Comparison of ENCODE assay signal across 25 mouse cellular contexts in genomic region chr2:146498298-146498697, GRCm38 (mm10). TPM values are rescaled to one million over a fixed set of nuclear protein-coding genes. Genes with fewer than 3 reads are reported as not detected.
A peak's percentile ranks its signal among the peaks of the same experiment; 100 is the strongest.
DNase-seq lines count a peak whose midpoint lies in the region; ATAC-seq and TF ChIP-seq lines count a peak whose summit lies in the region.
"Had no signal": no experiment of that assay in that cellular context is flagged by ENCODE, and none has a peak within 500 bp of the region (broad histone marks: within the 10 kb centered on the region; RNA-seq: fewer than 3 reads in every experiment).

No protein-coding gene starts in this region.

- TF ChIP-seq CTCF in MEL (IDR thresholded peaks at IDR 0.05 in 2 of 3, conservative IDR thresholded peaks at IDR 0.05 in 1 of 3; ENCODE audit: control insufficient read depth in 1 of 3, insufficient read depth in 1 of 3, low read depth in 2 of 3, low read length in 3 of 3, poor library complexity in 1 of 3, severe bottlenecking in 1 of 3), result no peak

- 0 out of 2 replicates have a peak, but pooled peaks cover 2% of the 10 kb centered on the region for H3K79me2 ChIP-seq in MEL (ENCODE audit: control insufficient read depth, insufficient read depth, low read length, poor library complexity)

- H3K9ac ChIP-seq in MEL (ENCODE audit: control insufficient read depth, low read depth, low read length, poor library complexity, severe bottlenecking), result no peak overlapping the region
- no peak overlapping the region for H3K9ac ChIP-seq in liver, embryonic 11.5 days (ENCODE audit: low read depth, low read length)
- H3K9ac ChIP-seq: embryonic facial prominence, embryonic 15.5 days; heart, embryonic 15.5 days; limb, embryonic 15.5 days; neural tube, embryonic 12.5 days had no signal

- TF ChIP-seq EP300 in MEL (IDR thresholded peaks at IDR 0.05; ENCODE audit: low read depth in 1 of 2, low read length in 2 of 2), result peak; percentile 73 to 79

- ATAC-seq in erythroid progenitor cell, adult 5-6 weeks (replicated peaks; ENCODE audit: low FRiP score, poor library complexity, severe bottlenecking), result peak; percentile 63
- peak; percentile 60 for ATAC-seq in liver, embryonic 11.5 days (replicated peaks; ENCODE audit: low FRiP score)
- ATAC-seq in megakaryocyte progenitor cell, adult 5-6 weeks (replicated peaks; ENCODE audit: poor library complexity), result peak; percentile 42; the same call in 1 of the 2 replicates
- ATAC-seq: hindbrain, embryonic 16.5 days had no signal

- H3K27me3 ChIP-seq in MEL (ENCODE audit: control insufficient read depth in 1 of 2, insufficient read depth in 2 of 2, low read length in 2 of 2), result no peaks in the 10 kb centered on the region
- H3K27me3 ChIP-seq in liver, embryonic 11.5 days (replicated peaks; ENCODE audit: control insufficient read depth, insufficient read depth, low read length), result no peaks in the 10 kb centered on the region
- H3K27me3 ChIP-seq: embryonic facial prominence, embryonic 15.5 days; heart, embryonic 15.5 days; limb, embryonic 15.5 days; neural tube, embryonic 12.5 days had no signal

- TF ChIP-seq POLR2A in MEL (IDR thresholded peaks at IDR 0.05; ENCODE audit: control insufficient read depth in 1 of 2, insufficient read depth in 1 of 2, low read depth in 1 of 2, low read length in 2 of 2, poor library complexity in 1 of 2), result no peak

- DNase-seq in MEL (ENCODE audit: low read depth, low spot score), result peak; percentile 67
- DNase-seq in liver, embryonic 11.5 days (ENCODE audit: low spot score), result no peak
- DNase-seq in lung, postnatal 14 days, result no peak
- no peak for DNase-seq in spleen, postnatal 4 days (ENCODE audit: low spot score in 2 of 2)
- DNase-seq in left cerebral cortex, adult 9 months (ENCODE audit: low spot score in 2 of 2), result no peak
- DNase-seq: adrenal gland, adult 8-10 months; B cell, adult 2 months; cerebellum, adult 11 months; cerebellum, postnatal 14 days; heart, adult 2 months; heart, postnatal 4 days; kidney, adult 2 months; kidney, postnatal 14 days; layer of hippocampus, postnatal 36 days; right cerebral cortex, postnatal 4 days; thymus, postnatal 25 days had no signal

- H3K9me3 ChIP-seq in MEL (replicated peaks; ENCODE audit: insufficient read depth, low read length), result no peaks in the 10 kb centered on the region
- H3K9me3 ChIP-seq in liver, embryonic 11.5 days (ENCODE audit: control insufficient read depth, low read length), result no peaks in the 10 kb centered on the region
- H3K9me3 ChIP-seq: embryonic facial prominence, embryonic 15.5 days; heart, embryonic 15.5 days; limb, embryonic 15.5 days; neural tube, embryonic 12.5 days had no signal

- no peak overlapping the region for H3K4me3 ChIP-seq in MEL (ENCODE audit: control insufficient read depth in 1 of 2, insufficient read depth in 1 of 2, low read depth in 2 of 2, low read length in 2 of 2)
- no peak overlapping the region for H3K4me3 ChIP-seq in liver, embryonic 11.5 days (ENCODE audit: low read depth, low read length)
- H3K4me3 ChIP-seq: embryonic facial prominence, embryonic 15.5 days; heart, adult 2 months; heart, embryonic 15.5 days; layer of hippocampus, adult 2 months; limb, embryonic 15.5 days; neural tube, embryonic 12.5 days had no signal

- peaks cover 0 to 38% of the 10 kb centered on the region in 2 experiments; a peak in 2 of 4 replicates for H3K36me3 ChIP-seq in MEL (ENCODE audit: control insufficient read depth in 1 of 2, insufficient read depth in 2 of 2, low read length in 2 of 2)
- no peaks in the 10 kb centered on the region for H3K36me3 ChIP-seq in liver, embryonic 11.5 days (ENCODE audit: control insufficient read depth, insufficient read depth, low read length)
- H3K36me3 ChIP-seq: embryonic facial prominence, embryonic 15.5 days; heart, embryonic 15.5 days; limb, embryonic 15.5 days; neural tube, embryonic 12.5 days had no signal

- H3K4me1 ChIP-seq in MEL (ENCODE audit: control insufficient read depth in 1 of 2, insufficient read depth in 2 of 2, low read length in 2 of 2), result peaks cover 24 to 28% of the 10 kb centered on the region in 2 experiments
- H3K4me1 ChIP-seq in liver, embryonic 11.5 days (replicated peaks; ENCODE audit: control insufficient read depth, insufficient read depth, low read length), result peaks cover 41% of the 10 kb centered on the region

- H3K4me2 ChIP-seq in liver, embryonic 11.5 days, result peak overlapping the region; percentile 26; the same call in 1 of the 2 replicates
- H3K4me2 ChIP-seq: embryonic facial prominence, embryonic 15.5 days; heart, embryonic 15.5 days; limb, embryonic 15.5 days; midbrain, embryonic 11.5 days; neural tube, embryonic 12.5 days had no signal

- peak overlapping the region; percentile 35 for H3K27ac ChIP-seq in MEL (ENCODE audit: control insufficient read depth, low read depth, low read length)
- no peak overlapping the region for H3K27ac ChIP-seq in liver, embryonic 11.5 days (ENCODE audit: low read depth, low read length)
- H3K27ac ChIP-seq: embryonic facial prominence, embryonic 15.5 days; heart, adult 2 months; heart, embryonic 15.5 days; layer of hippocampus, adult 2 months; limb, embryonic 15.5 days; neural tube, embryonic 12.5 days had no signal

- TF ChIP-seq RAD21 in MEL (IDR thresholded peaks at IDR 0.05; ENCODE audit: low read depth, low read length), result no peak

- 37% methylated on average over 6 of the region's 6 CpGs for WGBS in liver, embryonic 11.5 days

TF ChIP-seq in MEL, 35 proteins besides CTCF, POLR2A, EP300 and RAD21:
- TF ChIP-seq ETS1 (IDR thresholded peaks at IDR 0.05; ENCODE audit: low read depth, low read length), result peak; percentile 68
- TF ChIP-seq MAFK (IDR thresholded peaks at IDR 0.05; ENCODE audit: borderline replicate concordance, low read depth, low read length), result no peak
- no peak for TF ChIP-seq POLR2AphosphoS2 (IDR thresholded peaks at IDR 0.05; ENCODE audit: low read length)
- no peak for TF ChIP-seq MYC (IDR thresholded peaks at IDR 0.05; ENCODE audit: low read depth, low read length)
- peak; percentile 19; the same call in 1 of the 2 replicates for TF ChIP-seq TAL1 (IDR thresholded peaks at IDR 0.05; ENCODE audit: low read length)
- no peak for TF ChIP-seq BHLHE40 (IDR thresholded peaks at IDR 0.05; ENCODE audit: borderline replicate concordance, low read depth, low read length)
- no peak for TF ChIP-seq NELFE (IDR thresholded peaks at IDR 0.05; ENCODE audit: low read depth, low read length)
- peak; percentile 52 for TF ChIP-seq TCF12 (IDR thresholded peaks at IDR 0.05; ENCODE audit: low read depth, low read length)
- TF ChIP-seq MAX (IDR thresholded peaks at IDR 0.05; ENCODE audit: low read length), result peak; percentile 38; the same call in 1 of the 2 replicates
- TF ChIP-seq SIN3A (IDR thresholded peaks at IDR 0.05; ENCODE audit: low read length), result peak; percentile 31; the same call in 1 of the 2 replicates
- peak; percentile 62; the same call in 1 of the 2 replicates for TF ChIP-seq ELF1 (IDR thresholded peaks at IDR 0.05; ENCODE audit: low read depth, low read length)
- no peak for TF ChIP-seq POLR2AphosphoS5 (IDR thresholded peaks at IDR 0.05; ENCODE audit: borderline replicate concordance, low read depth, low read length)
- peak; percentile 56 for TF ChIP-seq RCOR1 (IDR thresholded peaks at IDR 0.05; ENCODE audit: low read depth, low read length)
- TF ChIP-seq CHD2 (IDR thresholded peaks at IDR 0.05; ENCODE audit: low read length), result no peak
- peak; percentile 83 for TF ChIP-seq GATA1 (IDR thresholded peaks at IDR 0.05; ENCODE audit: low read depth, low read length)

RNA-seq across cellular contexts. Expression of gene Ralgapa2, which starts 13.8 kb away (rescaled TPM):
- total RNA-seq in MEL (2012; rRNA removed), result 9.2 and 9.4 TPM in 2 replicates
- polyA plus RNA-seq in MEL (2012; ENCODE audit: insufficient read depth in 1 of 2, insufficient read length in 2 of 2, low read depth in 1 of 2, low replicate concordance in 2 of 2, missing spikeins in 1 of 2), result 1 to 10 TPM in 1 of 2 experiments, not detected in 1; 9.6 TPM
- 18.4 and 33.1 TPM in 2 replicates for total RNA-seq in erythroid progenitor cell, adult 5-6 weeks (2015; ENCODE audit: low replicate concordance)
- 22.6 and 23.8 TPM in 2 replicates for total RNA-seq in erythroid progenitor cell, adult 5-6 weeks (2017; ENCODE audit: low replicate concordance)
- 11.6 and 13.0 TPM in 2 replicates for polyA plus RNA-seq in liver, embryonic 11.5 days (2014; fragmentation: Nextera tagmentation; extraction: Ambion mirVana)
- 12.5 and 17.1 TPM in 2 replicates for total RNA-seq in megakaryocyte progenitor cell, adult 5-6 weeks (2015)
- total RNA-seq in megakaryocyte progenitor cell, adult 5-6 weeks (2017), result 5.0 and 10.6 TPM in 2 replicates
